Mouse (Mus musculus) forebrain, embryonic 11.5 days (tissue): Measurements from ENCODE around the gene Inafm2. TPM values are rescaled to one million over a fixed set of nuclear protein-coding genes. Genes with fewer than 3 reads are reported as not detected.

Experiments used
- ATAC-seq: fragments of 200-750 bp; cut with Nextera tagmentation; replicated peaks from 2 replicates; pipeline ENCODE4 v1.8.0; 2017; ENCODE audit warnings: moderate TSS enrichment; ENCODE audit not compliant: low FRiP score
- DNase-seq: peaks from one replicate; pipeline ENCODE4 v3.0.0-alpha.2; 2017; ENCODE audit warnings: low spot score
- H3K27ac ChIP-seq: fragments of 300-500 bp; sonication (generic); 2 replicates; pipeline ENCODE4 v1.5.1; 2014; ENCODE audit warnings: low read depth, low read length
- H3K27me3 ChIP-seq: fragments of 300-500 bp; sonication (generic); 2 replicates; pipeline ENCODE4 v1.6.1; 2014; ENCODE audit warnings: mild to moderate bottlenecking, low read length, mixed read lengths; ENCODE audit not compliant: control insufficient read depth, insufficient read depth
- H3K36me3 ChIP-seq: fragments of 300-500 bp; sonication (generic); 2 replicates; pipeline ENCODE4 v1.6.1; 2014; ENCODE audit warnings: mild to moderate bottlenecking, low read length, moderate library complexity, mixed read lengths; ENCODE audit not compliant: control insufficient read depth, insufficient read depth
- H3K4me1 ChIP-seq: fragments of 300-500 bp; sonication (generic); replicated peaks from 2 replicates; pipeline ENCODE4 v1.6.1; 2014; ENCODE audit warnings: low read length, mixed read lengths; ENCODE audit not compliant: control insufficient read depth, insufficient read depth
- H3K4me2 ChIP-seq: fragments of 300-500 bp; sonication (generic); 2 replicates; pipeline ENCODE4 v1.6.1; 2014; ENCODE audit warnings: low read depth, mild to moderate bottlenecking, low read length, moderate library complexity, mixed read lengths; ENCODE audit not compliant: severe bottlenecking
- H3K4me3 ChIP-seq: fragments of 300-500 bp; sonication (generic); 2 replicates; pipeline ENCODE4 v1.5.1; 2014; ENCODE audit warnings: low read depth, low read length
- H3K9ac ChIP-seq: fragments of 300-500 bp; sonication (generic); 2 replicates; pipeline ENCODE4 v1.6.1; 2014; ENCODE audit warnings: low read length
- H3K9me3 ChIP-seq: fragments of 300-500 bp; sonication (generic); 2 replicates; pipeline ENCODE4 v1.6.1; 2016; ENCODE audit warnings: low read length, mixed read lengths; ENCODE audit not compliant: control insufficient read depth
- WGBS: fragments of 180-500 bp; shearing (Covaris S2); extraction: QIAGEN DNeasy Blood & Tissue Kit; methylation state at CpG from one replicate; pipeline ENCODE4 v1.1.7; 2014; 5-methylcytosine and 5-hydroxymethylcytosine counted together
- polyA plus RNA-seq: library from polyadenylated mRNA; unstranded; fragments of >200 nt; fragmentation: Nextera tagmentation; extraction: Ambion mirVana; gene quantifications from 2 replicates; pipeline ENCODE4 v1.2.1, GENCODE M21; 2014

The Inafm2 gene
- polyA plus RNA-seq, 1 experiment from 2014 or later = 30.4 TPM

DNA sequence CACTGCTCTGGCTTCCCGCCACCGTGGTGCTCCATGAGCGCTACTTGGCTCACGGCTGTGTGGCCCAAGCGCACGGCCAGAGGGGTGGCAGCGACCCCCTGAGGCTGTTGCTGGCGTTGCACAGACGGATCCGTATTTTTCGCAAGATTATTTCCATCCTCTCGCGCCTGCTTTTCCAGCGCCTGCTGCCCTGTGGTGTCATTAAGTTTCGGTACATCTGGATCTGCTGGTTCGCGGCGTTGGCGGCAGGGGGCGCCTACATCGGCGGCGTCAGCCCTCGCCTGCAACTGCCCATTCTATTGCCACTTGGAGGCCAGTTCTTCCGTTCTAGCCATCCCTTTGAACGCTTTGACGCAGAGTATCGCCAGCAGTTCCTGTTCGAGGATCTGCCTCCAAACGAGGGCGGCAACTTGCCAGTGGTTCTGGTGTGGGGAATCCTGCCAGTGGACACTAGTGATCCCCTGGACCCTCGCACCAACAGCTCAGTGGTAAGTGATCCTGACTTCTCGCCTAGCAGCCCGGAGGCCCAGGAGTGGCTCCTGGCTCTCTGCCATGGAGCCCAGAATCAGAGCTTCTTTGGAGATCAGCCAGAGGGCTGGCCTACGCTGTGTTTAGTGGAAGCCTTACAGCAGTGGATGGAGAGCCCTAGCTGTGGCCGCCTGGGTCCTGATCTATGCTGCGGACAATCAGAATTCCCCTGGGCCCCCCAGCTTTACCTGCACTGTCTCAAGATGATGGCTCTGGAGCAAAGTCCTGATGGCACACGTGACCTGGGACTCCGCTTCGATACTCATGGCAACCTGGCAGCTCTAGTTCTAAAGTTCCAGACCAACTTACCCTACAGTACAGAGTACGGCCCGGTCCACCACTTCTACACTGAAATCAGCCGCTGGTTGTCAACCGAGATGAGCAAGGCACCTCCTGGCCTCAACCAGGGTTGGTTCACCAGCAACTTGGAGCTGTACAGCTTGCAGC, 45.3 kb downstream of the Inafm2 start:
- Histone ChIP-seq H3K27ac (no peak overlapping the region), H3K27me3 (no peaks in the 10 kb centered on the region; the same call in 1 of the 2 replicates), H3K4me2 (peak overlapping the region; percentile 40), H3K36me3 (no peaks in the 10 kb centered on the region), H3K9ac (no peak overlapping the region), H3K9me3 (no peaks in the 10 kb centered on the region), H3K4me3 (no peak overlapping the region), H3K4me1 (0 out of 2 replicates have a peak, but pooled peaks cover 4% of the 10 kb centered on the region)
- ATAC-seq = no peak; the same call in 1 of the 2 replicates
- DNase-seq = peak; percentile 80
- 28% methylated on average over 44 of the region's 44 CpGs for WGBS

- Histone ChIP-seq H3K27ac (no peak overlapping the region), H3K4me3 (no peak overlapping the region), H3K36me3 (no peaks in the 10 kb centered on the region), H3K4me2 (no peak overlapping the region), H3K9me3 (no peaks in the 10 kb centered on the region), H3K27me3 (no peaks in the 10 kb centered on the region; the same call in 1 of the 2 replicates), H3K9ac (no peak overlapping the region), H3K4me1 (0 out of 2 replicates have a peak, but pooled peaks cover 4% of the 10 kb centered on the region)
- ATAC-seq (no peak), DNase-seq (no peak)
- WGBS = 95% methylated on average over 26 of the region's 26 CpGs
Measured at GRCm38 (mm10) chr2:118791591-118792258, 46.2 kb downstream of the Inafm2 start.

DNA sequence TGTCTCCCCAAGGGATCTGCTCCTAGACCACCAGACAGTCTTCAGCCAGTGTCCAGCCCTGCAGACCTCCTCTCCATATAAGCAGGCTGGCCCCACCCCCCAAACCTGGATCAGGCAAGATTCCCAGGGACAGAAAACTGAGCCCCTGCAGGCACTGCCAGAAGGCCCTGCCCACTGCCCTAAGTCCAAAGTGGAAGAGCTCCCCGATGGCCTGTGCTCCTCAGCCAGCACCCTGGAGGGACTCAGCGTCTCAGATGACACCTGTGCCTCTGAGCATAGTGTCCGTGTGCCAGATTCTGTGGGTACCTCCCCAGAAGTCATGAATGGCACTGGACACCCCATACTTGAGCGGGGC, 46.7 kb downstream of the Inafm2 start:
- no peak overlapping the region for H3K4me3 ChIP-seq
- no peak overlapping the region for H3K9ac ChIP-seq
- no peaks in the 10 kb centered on the region for H3K9me3 ChIP-seq
- WGBS = 83% methylated on average over 4 of the region's 4 CpGs
- 0 out of 2 replicates have a peak, but pooled peaks cover 4% of the 10 kb centered on the region for H3K4me1 ChIP-seq
- H3K27ac ChIP-seq = no peak overlapping the region
- no peak overlapping the region for H3K4me2 ChIP-seq
- no peaks in the 10 kb centered on the region; the same call in 1 of the 2 replicates for H3K27me3 ChIP-seq
- H3K36me3 ChIP-seq = no peaks in the 10 kb centered on the region
- DNase-seq (no peak), ATAC-seq (no peak)

DNA sequence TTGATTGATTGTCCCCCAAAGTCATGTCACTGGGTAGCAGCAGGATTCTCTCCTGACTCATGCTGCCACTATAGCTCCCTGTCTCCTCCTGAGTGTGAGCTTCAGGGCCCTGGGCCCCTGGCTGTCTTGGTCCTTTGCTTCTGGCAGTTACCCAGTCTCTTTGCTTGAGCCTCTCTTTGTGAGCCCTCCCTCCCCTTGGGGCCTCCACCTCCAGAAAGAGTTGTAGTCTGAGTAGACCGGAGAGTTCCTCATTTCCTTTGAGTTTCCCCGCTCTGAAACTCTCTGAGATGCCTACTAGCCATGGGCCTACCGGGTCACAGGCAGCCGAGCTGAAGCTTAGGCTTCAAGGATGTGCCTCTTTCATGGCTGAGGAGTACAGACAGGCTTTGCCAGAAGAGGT, 48.1 kb downstream of the Inafm2 start:
- H3K36me3 ChIP-seq = no peaks in the 10 kb centered on the region
- no peak overlapping the region for H3K4me3 ChIP-seq
- H3K9me3 ChIP-seq = no peaks in the 10 kb centered on the region
- H3K4me2 ChIP-seq = no peak overlapping the region
- 78% methylated on average over 4 of the region's 4 CpGs for WGBS
- ATAC-seq (no peak), DNase-seq (no peak)
- H3K27ac ChIP-seq = no peak overlapping the region
- 0 out of 2 replicates have a peak, but pooled peaks cover 4% of the 10 kb centered on the region for H3K4me1 ChIP-seq
- no peak overlapping the region for H3K9ac ChIP-seq
- H3K27me3 ChIP-seq = no peaks in the 10 kb centered on the region; the same call in 1 of the 2 replicates

Other genes starting within 250 kb of the Inafm2 start
- gene Bmf, start 196.1 kb upstream of the Inafm2 start, polyA plus RNA-seq = 2.4 and 6.0 TPM in 2 replicates
- gene Bub1b, start 147.5 kb upstream of the Inafm2 start, polyA plus RNA-seq = 146 and 148 TPM in 2 replicates
- gene Pak6, start 82.5 kb upstream of the Inafm2 start, polyA plus RNA-seq = 1.2 and 2.2 TPM in 2 replicates
- not detected in 2 replicates for gene Ankrd63, start 41.8 kb upstream of the Inafm2 start, polyA plus RNA-seq
- 0.33 and 0.45 TPM in 2 replicates for gene Plcb2, start 17.3 kb upstream of the Inafm2 start, polyA plus RNA-seq
- 0.36 and 0.87 TPM in 2 replicates for gene Ccdc9b, start 16.9 kb downstream of the Inafm2 start, polyA plus RNA-seq
- gene Phgr1, start 27.0 kb downstream of the Inafm2 start, polyA plus RNA-seq = not detected in 2 replicates
- gene Disp2, start 34.0 kb downstream of the Inafm2 start, polyA plus RNA-seq = 5.4 and 5.9 TPM in 2 replicates
- 196 and 202 TPM in 2 replicates for gene Knstrn, start 68.2 kb downstream of the Inafm2 start, polyA plus RNA-seq
- 48.8 and 58.0 TPM in 2 replicates for gene Ivd, start 116.2 kb downstream of the Inafm2 start, polyA plus RNA-seq
- 1.3 TPM in 2 replicates for gene Bahd1, start 154.6 kb downstream of the Inafm2 start, polyA plus RNA-seq
- gene Chst14, start 180.7 kb downstream of the Inafm2 start, polyA plus RNA-seq = 15.7 and 20.4 TPM in 2 replicates